Mouse (Mus musculus) myocyte (in vitro differentiated cells): ENCODE measurements around the gene Cacnb2.

ENCODE experiments used
- CEBPB ChIP-seq: IDR thresholded peaks from 2 replicates; pipeline ENCODE4 v1.6.1; 2011; ENCODE audit warnings: mild to moderate bottlenecking, moderate library complexity; ENCODE audit not compliant: poor library complexity, insufficient read depth, severe bottlenecking
- MAX ChIP-seq: IDR thresholded peaks from one replicate; pipeline ENCODE4 v1.6.1; 2011; ENCODE audit warnings: low read depth, mild to moderate bottlenecking, control low read depth
- POLR2A ChIP-seq: IDR thresholded peaks from one replicate; pipeline ENCODE4 v1.6.1; 2011; ENCODE audit warnings: low read depth, mild to moderate bottlenecking, control low read depth, moderate library complexity; ENCODE audit not compliant: insufficient read length
- TCF12 ChIP-seq: IDR thresholded peaks from one replicate; pipeline ENCODE4 v1.6.1; 2011; ENCODE audit warnings: mild to moderate bottlenecking, control low read depth; ENCODE audit not compliant: poor library complexity, insufficient read depth, severe bottlenecking
- USF1 ChIP-seq: IDR thresholded peaks from one replicate; pipeline ENCODE4 v1.6.1; 2011; ENCODE audit warnings: low read depth, mild to moderate bottlenecking, control low read depth, moderate library complexity

- no peak for TF ChIP-seq POLR2A
- no peak for TF ChIP-seq MAX
- TF ChIP-seq TCF12, result no peak
- no peak for TF ChIP-seq CEBPB
- no peak for TF ChIP-seq USF1
Observed at GRCm38 (mm10) chr2:14996036-14996435, 393.1 kb downstream of the Cacnb2 start.
